Mouse (Mus musculus): ENCODE measurements around the gene Adam19. TPM values are rescaled to one million over a fixed set of nuclear protein-coding genes. Genes with fewer than 3 reads are reported as not detected.

The Adam19 gene
- polyA plus RNA-seq, 1 experiment from 2014 or later, result 8.3 TPM

- Histone ChIP-seq H3K4me3 (replicated peaks; ENCODE audit: low read depth, low read length) (no peak overlapping the region), H3K9me3 (ENCODE audit: control insufficient read depth, low read length) (no peaks in the 10 kb centered on the region), H3K27ac (replicated peaks; ENCODE audit: low read depth, low read length) (no peak overlapping the region), H3K4me1 (ENCODE audit: control insufficient read depth, insufficient read depth, low read length) (no peaks in the 10 kb centered on the region), H3K36me3 (ENCODE audit: control insufficient read depth, insufficient read depth, low read length) (peaks cover 34% of the 10 kb centered on the region), H3K9ac (replicated peaks; ENCODE audit: low read length) (no peak overlapping the region), H3K27me3 (ENCODE audit: control insufficient read depth, insufficient read depth, low read length) (no peaks in the 10 kb centered on the region), H3K4me2 (ENCODE audit: low read length) (no peak overlapping the region)
- WGBS, result 96% methylated on average over 12 of the region's 12 CpGs
- ATAC-seq (ENCODE audit: low FRiP score, low TSS enrichment) (no peak), DNase-seq (no peak)
Observed at GRCm38 (mm10) chr11:46125093-46125834, 69.5 kb downstream of the Adam19 start.

- Histone ChIP-seq H3K4me3 (replicated peaks; ENCODE audit: low read depth, low read length) (no peak overlapping the region), H3K9ac (replicated peaks; ENCODE audit: low read length) (no peak overlapping the region), H3K27ac (replicated peaks; ENCODE audit: low read depth, low read length) (no peak overlapping the region), H3K36me3 (ENCODE audit: control insufficient read depth, insufficient read depth, low read length) (peaks cover 36% of the 10 kb centered on the region), H3K9me3 (ENCODE audit: control insufficient read depth, low read length) (no peaks in the 10 kb centered on the region), H3K4me2 (ENCODE audit: low read length) (no peak overlapping the region), H3K27me3 (ENCODE audit: control insufficient read depth, insufficient read depth, low read length) (no peaks in the 10 kb centered on the region), H3K4me1 (ENCODE audit: control insufficient read depth, insufficient read depth, low read length) (no peaks in the 10 kb centered on the region)
- WGBS, result 96% methylated on average over 7 of the region's 7 CpGs
- ATAC-seq (ENCODE audit: low FRiP score, low TSS enrichment), result no peak
- DNase-seq, result no peak
Observed at GRCm38 (mm10) chr11:46125835-46126229, 70.0 kb downstream of the Adam19 start.

- no peak overlapping the region for H3K27ac ChIP-seq (replicated peaks; ENCODE audit: low read depth, low read length)
- H3K4me2 ChIP-seq (ENCODE audit: low read length), result no peak overlapping the region
- ATAC-seq (ENCODE audit: low FRiP score, low TSS enrichment), result no peak
- H3K4me1 ChIP-seq (ENCODE audit: control insufficient read depth, insufficient read depth, low read length), result no peaks in the 10 kb centered on the region
- H3K27me3 ChIP-seq (ENCODE audit: control insufficient read depth, insufficient read depth, low read length), result no peaks in the 10 kb centered on the region
- no peak overlapping the region for H3K9ac ChIP-seq (replicated peaks; ENCODE audit: low read length)
- WGBS, result 96% methylated on average over 7 of the region's 7 CpGs
- peaks cover 31% of the 10 kb centered on the region for H3K36me3 ChIP-seq (ENCODE audit: control insufficient read depth, insufficient read depth, low read length)
- H3K9me3 ChIP-seq (ENCODE audit: control insufficient read depth, low read length), result no peaks in the 10 kb centered on the region
- no peak overlapping the region for H3K4me3 ChIP-seq (replicated peaks; ENCODE audit: low read depth, low read length)
- DNase-seq, result no peak
Observed at GRCm38 (mm10) chr11:46126317-46126716, 70.5 kb downstream of the Adam19 start.

- Histone ChIP-seq H3K36me3 (ENCODE audit: control insufficient read depth, insufficient read depth, low read length) (peaks cover 32% of the 10 kb centered on the region), H3K4me1 (ENCODE audit: control insufficient read depth, insufficient read depth, low read length) (no peaks in the 10 kb centered on the region), H3K4me3 (replicated peaks; ENCODE audit: low read depth, low read length) (no peak overlapping the region), H3K9ac (replicated peaks; ENCODE audit: low read length) (no peak overlapping the region), H3K27me3 (ENCODE audit: control insufficient read depth, insufficient read depth, low read length) (no peaks in the 10 kb centered on the region), H3K27ac (replicated peaks; ENCODE audit: low read depth, low read length) (no peak overlapping the region), H3K9me3 (ENCODE audit: control insufficient read depth, low read length) (no peaks in the 10 kb centered on the region), H3K4me2 (ENCODE audit: low read length) (no peak overlapping the region)
- DNase-seq (no peak), ATAC-seq (ENCODE audit: low FRiP score, low TSS enrichment) (no peak)
- 92% methylated on average over 11 of the region's 11 CpGs for WGBS
Observed at GRCm38 (mm10) chr11:46126827-46127410, 71.1 kb downstream of the Adam19 start.

- no peak overlapping the region for H3K4me2 ChIP-seq (ENCODE audit: low read length)
- H3K4me1 ChIP-seq (ENCODE audit: control insufficient read depth, insufficient read depth, low read length), result no peaks in the 10 kb centered on the region
- H3K9ac ChIP-seq (replicated peaks; ENCODE audit: low read length), result no peak overlapping the region
- WGBS, result 85% methylated on average over 15 of the region's 15 CpGs
- H3K9me3 ChIP-seq (ENCODE audit: control insufficient read depth, low read length), result no peaks in the 10 kb centered on the region
- ATAC-seq (ENCODE audit: low FRiP score, low TSS enrichment) (no peak), DNase-seq (no peak)
- H3K27me3 ChIP-seq (ENCODE audit: control insufficient read depth, insufficient read depth, low read length), result no peaks in the 10 kb centered on the region
- no peak overlapping the region for H3K27ac ChIP-seq (replicated peaks; ENCODE audit: low read depth, low read length)
- H3K4me3 ChIP-seq (replicated peaks; ENCODE audit: low read depth, low read length), result no peak overlapping the region
- peaks cover 31% of the 10 kb centered on the region for H3K36me3 ChIP-seq (ENCODE audit: control insufficient read depth, insufficient read depth, low read length)
Observed at GRCm38 (mm10) chr11:46127621-46128547, 72.1 kb downstream of the Adam19 start.

GRCm38 (mm10) chr11:46128548-46128945 lies 72.8 kb downstream of the Adam19 start:
- WGBS, result 65% methylated on average over 9 of the region's 9 CpGs
- Histone ChIP-seq H3K9ac (replicated peaks; ENCODE audit: low read length) (no peak overlapping the region), H3K4me3 (replicated peaks; ENCODE audit: low read depth, low read length) (no peak overlapping the region), H3K27me3 (ENCODE audit: control insufficient read depth, insufficient read depth, low read length) (no peaks in the 10 kb centered on the region), H3K36me3 (ENCODE audit: control insufficient read depth, insufficient read depth, low read length) (peaks cover 26% of the 10 kb centered on the region), H3K4me1 (ENCODE audit: control insufficient read depth, insufficient read depth, low read length) (no peaks in the 10 kb centered on the region), H3K27ac (replicated peaks; ENCODE audit: low read depth, low read length) (no peak overlapping the region), H3K4me2 (ENCODE audit: low read length) (no peak overlapping the region), H3K9me3 (ENCODE audit: control insufficient read depth, low read length) (no peaks in the 10 kb centered on the region)
- peak; percentile 18 for DNase-seq
- no peak for ATAC-seq (ENCODE audit: low FRiP score, low TSS enrichment)

- H3K27me3 ChIP-seq (ENCODE audit: control insufficient read depth, insufficient read depth, low read length), result no peaks in the 10 kb centered on the region
- WGBS, result 95% methylated on average over 17 of the region's 17 CpGs
- H3K4me1 ChIP-seq (ENCODE audit: control insufficient read depth, insufficient read depth, low read length), result no peaks in the 10 kb centered on the region
- DNase-seq (no peak), ATAC-seq (ENCODE audit: low FRiP score, low TSS enrichment) (no peak)
- H3K9ac ChIP-seq (replicated peaks; ENCODE audit: low read length), result no peak overlapping the region
- no peaks in the 10 kb centered on the region for H3K9me3 ChIP-seq (ENCODE audit: control insufficient read depth, low read length)
- H3K36me3 ChIP-seq (ENCODE audit: control insufficient read depth, insufficient read depth, low read length), result peaks cover 33% of the 10 kb centered on the region
- H3K4me3 ChIP-seq (replicated peaks; ENCODE audit: low read depth, low read length), result no peak overlapping the region
- H3K27ac ChIP-seq (replicated peaks; ENCODE audit: low read depth, low read length), result no peak overlapping the region
- no peak overlapping the region for H3K4me2 ChIP-seq (ENCODE audit: low read length)
Observed at GRCm38 (mm10) chr11:46131022-46131986, 75.5 kb downstream of the Adam19 start.

GRCm38 (mm10) chr11:46134899-46135298 lies 79.1 kb downstream of the Adam19 start:
- ATAC-seq (ENCODE audit: low FRiP score, low TSS enrichment) (no peak), DNase-seq (no peak)
- no peaks in the 10 kb centered on the region for H3K27me3 ChIP-seq (ENCODE audit: control insufficient read depth, insufficient read depth, low read length)
- no peak overlapping the region for H3K27ac ChIP-seq (replicated peaks; ENCODE audit: low read depth, low read length)
- H3K36me3 ChIP-seq (ENCODE audit: control insufficient read depth, insufficient read depth, low read length), result peaks cover 46% of the 10 kb centered on the region
- H3K4me3 ChIP-seq (replicated peaks; ENCODE audit: low read depth, low read length), result no peak overlapping the region
- H3K9me3 ChIP-seq (ENCODE audit: control insufficient read depth, low read length), result no peaks in the 10 kb centered on the region
- H3K4me2 ChIP-seq (ENCODE audit: low read length), result no peak overlapping the region
- WGBS, result 91% methylated on average over 2 of the region's 2 CpGs
- H3K9ac ChIP-seq (replicated peaks; ENCODE audit: low read length), result no peak overlapping the region
- H3K4me1 ChIP-seq (ENCODE audit: control insufficient read depth, insufficient read depth, low read length), result no peaks in the 10 kb centered on the region

All from midbrain, embryonic 14.5 days (tissue).